Mouse (Mus musculus): Measurements from ENCODE around the gene Gpank1.

Gpank1 gene

DNA sequence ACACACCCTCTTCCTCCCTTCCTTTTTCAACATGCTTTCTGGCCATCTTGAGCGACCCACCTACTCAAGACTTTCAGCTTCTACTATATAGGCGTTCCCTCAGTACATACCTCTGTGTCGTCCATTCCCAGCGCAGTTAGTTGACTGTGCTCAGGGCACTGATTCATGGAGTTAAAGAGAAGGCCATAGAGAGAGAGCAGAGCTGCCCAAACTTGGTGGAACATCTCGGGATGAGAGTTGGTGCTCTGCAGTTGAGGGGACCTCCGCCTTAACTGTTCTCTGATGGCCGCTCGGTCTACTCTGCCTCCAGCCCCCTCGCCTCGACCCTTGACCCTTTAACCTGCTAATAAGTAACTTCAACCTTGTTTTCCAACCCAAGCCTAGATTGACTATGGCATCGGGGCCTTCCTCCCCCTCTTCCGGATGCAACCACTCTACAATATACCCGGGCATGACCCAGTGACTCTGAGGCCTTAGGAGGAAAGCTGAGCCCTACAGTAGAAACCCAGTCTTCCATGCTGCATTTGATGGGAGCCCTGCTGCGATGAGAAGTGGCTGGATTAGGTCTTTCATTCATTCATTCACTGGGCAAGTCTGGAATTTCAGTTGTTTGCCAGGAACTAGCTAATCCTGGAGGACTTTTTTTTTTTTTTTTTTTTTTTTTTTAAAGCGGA is 10.4 kb downstream of the Gpank1 start, which contains the start of gene Apom:
Apom (minus strand) TSS at position 551 of the 674 bp plus-strand sequence.
- no peak for DNase-seq (ENCODE audit: low spot score in 2 of 2)

DNA sequence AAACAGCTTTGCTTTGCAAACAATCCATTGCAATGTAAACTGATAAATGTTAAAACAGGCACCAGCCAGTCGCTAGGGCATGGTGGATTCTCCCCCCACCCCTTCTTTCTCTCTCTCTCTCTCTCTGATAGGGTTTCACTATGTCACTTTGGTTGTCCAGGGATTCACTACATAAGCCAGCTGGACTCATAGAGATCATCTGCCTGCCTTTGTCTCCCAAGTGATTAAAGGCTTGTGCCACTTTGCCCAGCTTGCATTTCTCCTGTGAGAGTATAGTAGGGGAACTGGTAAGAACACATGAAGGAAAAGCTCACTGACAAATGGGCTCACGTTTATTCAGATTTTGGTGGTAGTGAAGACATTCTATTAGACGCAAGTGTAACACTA is 10.9 kb downstream of the Gpank1 start:
- DNase-seq (ENCODE audit: low spot score in 2 of 2) = no peak

DNA sequence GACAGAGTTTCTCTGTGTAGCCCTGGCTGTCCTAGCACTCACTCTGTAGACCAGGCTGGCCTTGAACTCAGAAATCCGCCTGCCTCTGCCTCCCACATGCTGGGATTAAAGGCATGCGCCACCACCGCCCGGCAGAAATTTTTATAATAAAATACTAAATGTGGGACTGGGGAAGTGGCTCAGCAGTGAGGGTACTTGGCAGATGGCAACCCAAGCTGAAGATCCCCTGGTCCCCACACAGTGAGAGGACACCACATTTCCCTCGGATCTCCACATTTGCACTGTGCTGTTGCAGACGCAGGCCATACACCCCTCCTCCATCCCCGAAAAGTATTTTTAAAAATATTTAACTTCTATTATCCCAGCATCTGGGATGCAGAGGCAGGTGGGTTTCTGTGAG is 12.3 kb downstream of the Gpank1 start:
- DNase-seq (ENCODE audit: low spot score in 2 of 2) = no peak

DNA sequence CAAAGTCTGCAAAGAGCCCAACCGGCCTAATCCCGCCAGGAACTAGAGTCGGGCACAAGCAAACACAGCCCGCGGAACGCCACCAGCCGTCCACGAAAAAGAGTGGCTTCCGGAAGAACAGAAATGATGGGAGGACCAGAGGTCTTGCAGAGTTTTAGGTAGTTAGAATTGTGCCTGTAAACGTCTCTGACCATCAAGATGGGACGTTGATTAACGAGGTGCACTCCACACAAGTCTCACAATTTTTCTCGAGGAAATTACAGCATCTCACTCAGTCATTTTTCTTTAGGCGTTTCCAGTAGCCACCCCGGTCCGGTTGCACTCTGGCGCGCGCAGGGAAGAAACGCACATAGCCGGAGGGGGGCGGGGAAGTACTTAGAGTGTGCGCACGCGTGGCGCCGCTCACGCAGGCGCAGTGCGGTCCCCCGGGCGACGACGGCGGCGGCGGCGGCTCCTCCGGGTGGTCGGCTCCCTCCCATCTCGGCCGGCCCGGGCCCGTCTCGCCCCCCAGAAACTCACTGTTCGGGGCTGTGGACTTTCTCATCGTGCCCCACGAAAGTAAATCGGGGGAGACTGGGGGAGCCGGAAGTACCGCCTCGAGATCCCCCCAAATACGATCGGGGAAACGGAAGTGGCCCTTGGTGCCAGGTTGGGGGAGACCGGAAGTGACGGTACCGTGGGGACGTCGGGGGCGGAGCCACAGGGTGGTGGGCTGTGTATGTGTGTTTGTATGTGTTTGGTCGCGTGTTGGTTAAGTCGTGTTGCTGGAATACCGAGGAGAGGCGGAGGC is 13.7 kb downstream of the Gpank1 start, which contains the start of gene Bag6:
Bag6 (plus strand) TSS at position 378 of the 790 bp plus-strand sequence.
- DNase-seq (ENCODE audit: low spot score in 2 of 2) = peak; percentile 91 to 94

DNA sequence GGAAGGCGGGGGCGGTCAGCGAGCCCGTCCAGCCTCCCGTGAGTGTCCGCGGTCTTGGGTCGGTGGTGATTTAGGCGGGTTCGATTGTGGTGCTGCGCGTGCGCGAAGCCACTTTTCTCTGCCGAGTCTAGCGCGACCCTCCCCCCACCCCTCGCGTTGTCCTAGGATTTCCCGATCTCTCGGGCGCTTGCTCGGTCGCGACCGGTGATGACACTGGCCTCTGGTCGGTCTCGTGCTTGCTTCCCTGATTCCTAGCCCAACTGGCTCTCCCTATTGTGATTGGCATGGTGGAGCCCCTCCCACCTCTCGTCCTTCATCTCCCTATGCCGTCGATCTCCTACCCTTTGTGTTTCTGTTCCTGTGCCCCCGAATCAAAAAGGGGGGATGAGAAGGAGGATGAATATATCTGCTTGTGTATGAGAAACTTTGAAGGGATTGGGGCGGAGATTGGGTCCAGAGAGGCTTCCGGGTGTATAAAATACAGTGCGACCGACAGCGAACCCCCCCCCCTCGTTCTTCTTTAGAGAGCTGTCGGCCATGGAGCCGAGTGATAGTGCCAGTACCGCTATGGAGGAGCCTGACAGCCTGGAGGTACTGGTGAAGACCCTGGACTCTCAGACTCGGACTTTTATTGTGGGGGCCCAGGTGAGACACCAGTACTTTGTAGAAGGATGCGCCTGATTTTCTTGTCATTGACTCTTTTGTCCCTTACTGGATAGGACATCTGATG is 14.5 kb downstream of the Gpank1 start:
- DNase-seq (ENCODE audit: low spot score in 2 of 2) = no peak

DNA sequence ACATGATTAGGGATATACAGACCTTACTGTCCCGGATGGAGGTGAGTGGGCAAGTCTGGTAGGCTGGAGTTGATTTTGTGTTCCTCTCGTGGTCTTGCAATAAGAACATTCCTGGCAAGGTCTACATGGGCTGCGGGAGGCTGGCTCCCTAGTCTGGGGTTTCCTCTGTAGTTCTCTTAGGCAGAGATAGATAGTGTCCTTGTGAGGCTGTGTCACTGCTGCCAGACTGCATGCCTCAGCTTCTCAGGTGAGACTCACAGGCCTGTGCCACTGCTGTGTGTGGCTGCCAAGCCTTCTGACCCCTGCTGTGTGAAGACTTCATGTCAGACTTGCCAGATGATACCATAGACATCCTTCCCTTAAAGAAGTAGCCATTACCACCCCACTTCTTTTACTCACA is 18.0 kb downstream of the Gpank1 start:
- no peak for DNase-seq (ENCODE audit: low spot score in 2 of 2)

DNA sequence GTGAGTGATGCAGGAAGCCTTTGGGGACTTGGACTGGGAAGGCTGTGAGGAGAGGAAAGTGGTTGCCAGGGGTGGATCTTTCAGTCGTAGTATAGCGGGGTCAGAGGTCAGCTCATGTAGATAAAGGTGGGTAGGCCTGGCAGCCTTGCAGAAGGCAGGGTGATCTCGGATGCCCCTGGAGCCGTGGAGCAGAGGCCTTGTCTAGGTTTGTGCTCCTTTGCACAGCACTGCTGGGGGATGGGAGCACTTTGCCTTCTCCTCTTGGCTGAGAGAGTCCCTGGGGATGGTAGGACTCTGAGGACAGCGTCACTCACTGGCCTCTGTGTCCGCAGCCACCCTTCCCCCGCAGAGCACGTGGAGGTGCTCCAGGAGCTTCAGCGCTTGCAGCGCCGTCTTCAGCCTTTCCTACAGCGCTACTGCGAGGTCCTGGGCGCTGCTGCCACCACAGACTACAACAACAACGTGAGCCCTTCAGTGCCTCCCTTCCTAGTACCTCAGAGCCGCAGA is 19.3 kb downstream of the Gpank1 start:
- DNase-seq (ENCODE audit: low spot score in 2 of 2) = no peak

DNA sequence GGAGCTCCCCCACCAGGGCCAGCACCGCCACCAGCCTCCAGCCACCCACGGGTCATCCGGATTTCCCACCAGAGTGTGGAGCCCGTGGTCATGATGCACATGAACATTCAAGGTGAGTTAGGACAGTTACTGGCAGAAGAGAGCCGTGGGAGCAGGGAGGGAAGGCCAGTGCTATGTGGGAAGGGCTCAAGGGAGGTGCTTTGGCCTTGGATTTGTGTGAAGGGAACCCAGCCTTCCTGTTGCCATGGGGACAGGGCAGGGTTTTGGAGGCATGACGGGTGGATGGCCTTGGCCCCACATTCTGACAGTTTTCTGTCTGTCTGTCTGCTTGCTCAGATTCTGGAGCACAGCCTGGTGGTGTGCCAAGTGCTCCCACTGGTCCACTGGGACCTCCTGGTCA is 20.7 kb downstream of the Gpank1 start:
- no peak for DNase-seq (ENCODE audit: low spot score in 2 of 2)

DNA sequence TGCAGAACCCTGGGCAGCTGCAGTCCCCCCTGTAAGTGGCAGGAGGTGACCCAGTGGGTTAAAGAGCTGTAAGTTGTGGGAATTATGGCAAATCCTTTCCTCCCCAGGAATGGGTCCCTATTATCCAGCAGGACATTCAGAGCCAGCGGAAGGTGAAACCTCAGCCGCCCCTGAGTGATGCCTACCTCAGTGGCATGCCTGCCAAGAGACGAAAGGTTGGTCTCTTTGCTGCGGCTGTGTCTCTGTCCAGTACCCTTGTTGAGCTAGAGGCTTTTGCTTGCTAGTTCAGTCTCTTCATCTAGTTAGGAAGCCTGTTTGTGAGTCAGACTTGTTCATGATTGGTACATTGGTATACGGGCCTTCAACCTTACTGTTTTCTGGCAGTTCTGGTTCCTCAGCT is 24.9 kb downstream of the Gpank1 start:
- DNase-seq (ENCODE audit: low spot score in 2 of 2) = no peak

DNA sequence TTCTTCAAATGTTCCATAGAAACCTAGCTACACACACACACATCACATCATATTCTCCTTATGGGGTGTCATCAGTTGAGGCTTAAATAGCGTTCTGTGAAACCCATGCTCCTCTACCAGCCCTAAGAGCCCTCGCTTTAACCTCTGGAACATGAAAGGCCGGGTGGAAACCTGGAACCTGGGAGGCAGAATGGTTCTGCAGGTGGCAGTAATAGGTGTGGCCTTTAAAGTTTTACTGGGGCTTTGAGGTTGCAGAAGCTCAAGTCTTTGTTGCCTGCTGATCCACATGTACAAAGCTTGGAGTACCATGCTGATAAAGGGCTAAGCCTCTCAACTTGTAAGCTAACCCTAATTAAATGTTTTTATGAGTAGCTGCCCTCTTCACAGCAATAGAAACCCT is 26.1 kb downstream of the Gpank1 start:
- DNase-seq (ENCODE audit: low spot score in 2 of 2) = no peak

DNA sequence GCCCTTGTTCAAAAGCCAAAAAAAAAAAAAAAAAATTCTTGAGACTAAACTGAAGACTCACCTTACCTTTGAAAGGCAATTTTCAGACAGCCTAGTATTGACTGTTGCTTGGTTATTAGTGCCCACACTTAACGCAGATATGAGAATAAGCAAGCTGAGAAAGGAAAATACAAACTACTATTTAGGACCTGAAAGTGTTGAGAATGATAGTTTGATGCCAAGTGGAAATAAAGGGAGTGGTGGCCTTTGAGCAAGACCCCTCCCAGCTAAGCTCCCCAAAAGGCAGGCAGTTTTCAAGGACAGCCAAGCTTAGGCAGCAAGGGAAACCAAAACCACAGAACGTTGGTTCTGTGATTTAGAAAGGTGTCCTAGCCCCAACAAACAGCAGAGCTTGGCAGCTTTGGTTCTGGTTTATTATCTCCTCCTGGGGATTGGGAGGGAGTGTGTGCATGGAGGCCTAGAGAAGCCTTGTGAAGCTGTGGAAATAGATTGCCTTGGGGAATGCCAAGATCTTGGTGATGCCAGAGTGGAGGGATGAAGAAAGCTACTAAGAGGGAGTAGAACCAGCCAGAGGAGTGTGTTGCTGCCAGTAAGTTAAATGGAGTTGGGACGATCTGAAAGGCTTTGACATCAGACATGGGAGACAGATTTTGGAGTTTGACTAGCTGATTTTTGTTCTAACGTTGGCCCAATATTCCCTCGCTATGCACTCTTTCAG is 26.8 kb downstream of the Gpank1 start:
- DNase-seq (ENCODE audit: low spot score in 2 of 2) = no peak

DNA sequence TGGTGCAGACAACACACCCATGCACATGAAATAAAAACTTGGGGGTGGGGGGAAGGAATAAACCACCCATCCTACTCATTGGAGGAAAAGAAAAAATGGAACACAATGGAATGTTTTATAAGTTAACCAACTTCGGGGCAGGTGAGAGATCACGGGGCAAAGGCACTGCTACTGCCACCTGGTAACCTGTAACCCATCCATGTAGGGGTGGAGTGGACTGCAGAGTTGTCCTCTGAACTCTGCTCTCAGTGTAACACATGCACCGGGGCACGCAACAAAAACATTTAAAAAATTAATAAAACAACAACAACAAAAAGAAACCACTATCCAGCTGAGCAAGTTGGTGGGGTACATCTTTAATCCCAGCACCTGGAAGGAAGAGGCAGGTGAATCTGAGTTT is 30.9 kb downstream of the Gpank1 start:
- no peak for DNase-seq (ENCODE audit: low spot score in 2 of 2)

DNA sequence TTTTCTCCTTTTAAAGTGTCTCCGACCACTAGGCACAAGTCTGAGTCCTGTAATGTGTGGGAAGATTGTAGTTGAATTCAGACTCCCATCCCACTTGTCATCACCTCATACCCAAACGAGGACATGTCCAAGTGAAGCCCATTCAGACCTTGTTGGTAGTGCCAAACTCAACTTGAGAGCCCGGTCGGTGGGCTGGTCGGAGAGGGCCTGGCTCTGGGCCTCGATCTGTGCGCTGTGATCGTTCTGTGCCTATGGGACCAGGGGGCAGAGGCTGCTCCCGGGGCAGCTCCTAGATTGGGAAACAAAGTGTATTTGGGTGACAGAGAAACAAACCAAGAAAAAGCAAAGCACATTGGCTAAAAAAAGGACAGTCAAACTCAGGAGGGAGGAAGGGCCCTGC is 31.8 kb downstream of the Gpank1 start:
- no peak for DNase-seq (ENCODE audit: low spot score in 2 of 2)

DNA sequence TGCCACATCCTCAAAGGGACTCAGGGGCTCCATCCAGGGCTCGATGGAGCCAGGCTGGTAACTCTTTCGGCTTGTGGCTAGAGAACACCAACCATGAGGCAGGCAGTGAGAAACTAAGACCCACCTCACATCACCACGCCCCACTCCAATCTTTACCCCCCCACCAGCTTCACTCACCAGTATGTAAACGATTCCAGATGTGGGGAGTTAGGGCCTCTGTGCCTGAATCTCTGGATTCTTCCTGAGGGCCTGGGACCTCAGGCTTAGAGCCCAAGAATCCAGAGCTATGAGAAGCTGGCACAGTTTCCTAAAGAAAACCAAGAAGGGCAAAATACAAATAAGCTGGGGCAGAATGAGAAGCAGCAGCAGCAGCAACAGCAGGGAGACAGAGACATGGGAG is 32.7 kb downstream of the Gpank1 start:
- DNase-seq (ENCODE audit: low spot score in 2 of 2) = no peak

DNA sequence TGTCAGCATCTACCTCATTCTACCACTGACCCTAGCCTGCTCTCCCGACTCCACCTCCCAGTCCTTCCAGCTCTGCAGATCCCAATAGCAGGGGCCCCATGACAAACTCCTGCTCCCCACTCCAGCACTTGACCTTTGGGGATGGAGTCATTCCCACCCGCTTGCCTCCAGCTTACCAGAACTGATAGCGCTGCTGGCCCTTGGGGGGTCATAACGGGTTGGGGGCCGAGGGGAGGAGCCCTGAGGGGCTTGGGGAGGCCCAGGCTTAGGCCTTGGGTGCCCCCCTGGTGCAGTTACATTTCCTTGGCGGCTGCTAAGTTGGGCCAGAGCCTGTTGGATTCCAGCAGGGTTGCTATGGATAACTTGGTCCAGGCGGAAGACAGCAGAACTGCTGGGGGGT is 33.4 kb downstream of the Gpank1 start:
- no peak for DNase-seq (ENCODE audit: low spot score in 2 of 2)

DNA sequence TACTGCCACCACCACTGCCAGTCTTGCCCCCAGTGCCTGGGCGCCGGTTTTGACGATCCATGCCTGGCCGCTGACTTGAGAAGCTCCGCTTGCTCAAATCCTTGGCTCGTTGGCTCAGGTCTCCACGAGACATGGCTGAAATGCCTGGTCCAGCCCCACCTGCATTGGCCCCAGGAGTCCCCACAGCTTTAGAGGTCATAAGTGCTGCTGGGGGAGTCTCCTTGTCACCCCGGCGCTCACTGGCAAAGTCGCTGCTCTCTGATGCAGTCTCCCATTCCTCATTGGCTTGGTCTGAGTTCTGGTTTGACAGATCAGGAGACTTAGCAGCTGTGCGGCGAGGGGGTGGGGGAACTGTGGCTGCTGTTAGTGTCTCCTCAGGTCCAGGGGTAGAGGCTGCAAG is 34.2 kb downstream of the Gpank1 start:
- no peak for DNase-seq (ENCODE audit: low spot score in 2 of 2)

DNA sequence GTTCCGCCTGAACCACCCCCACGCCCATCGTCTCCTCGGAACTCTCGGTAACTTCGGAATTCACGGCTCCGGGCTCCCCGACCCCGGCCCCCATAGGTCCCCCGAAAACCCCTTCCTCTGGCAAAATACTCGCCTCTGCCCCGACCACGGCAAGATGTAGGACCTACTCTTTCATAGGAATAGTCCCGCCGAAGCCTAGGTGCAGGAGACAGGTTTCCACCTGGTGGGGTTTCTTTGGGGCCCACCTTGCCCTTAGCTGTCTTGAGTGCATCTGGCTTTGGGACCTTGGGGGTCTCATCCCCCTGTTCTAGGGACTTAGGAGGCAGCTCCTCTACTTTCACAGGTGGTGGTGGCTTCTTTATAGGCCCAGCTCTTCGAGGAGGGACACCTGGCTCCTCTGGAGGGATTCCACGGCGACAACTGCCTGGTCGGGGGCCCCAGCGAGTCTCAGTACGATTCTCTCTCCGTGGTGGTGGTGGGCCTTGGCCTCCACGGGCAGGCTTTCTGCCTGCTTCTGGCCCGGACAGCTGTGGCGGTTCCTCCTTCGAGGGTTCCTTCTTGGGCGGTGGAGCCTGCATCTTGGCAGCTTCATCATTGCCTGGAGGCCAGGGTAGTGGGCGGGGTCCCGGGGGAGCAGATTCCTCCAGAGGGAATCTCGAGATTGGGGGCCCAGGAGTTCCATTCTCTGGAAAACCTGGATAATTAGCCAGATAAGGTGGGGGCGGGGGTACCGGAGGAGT is 35.4 kb downstream of the Gpank1 start:
- DNase-seq (ENCODE audit: low spot score in 2 of 2) = no peak

DNA sequence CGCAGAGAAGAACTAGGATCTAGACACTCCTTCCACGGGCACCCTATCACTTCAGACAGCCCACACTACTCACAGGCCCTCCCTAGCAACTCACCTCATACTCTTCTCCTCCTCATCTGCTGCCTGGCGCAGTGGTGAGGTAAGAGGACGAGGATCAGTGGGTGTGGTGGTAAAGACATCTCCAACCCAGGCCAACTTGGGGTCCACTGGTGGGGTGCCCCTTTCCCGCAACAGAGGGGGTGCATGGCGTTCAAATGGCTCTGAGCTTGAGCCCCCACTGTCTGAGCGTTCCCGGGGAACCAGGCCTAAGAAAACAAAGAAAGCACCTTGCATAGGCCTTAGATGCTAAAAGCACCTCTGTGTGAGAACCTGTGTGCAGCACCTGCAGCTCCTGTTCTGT is 36.0 kb downstream of the Gpank1 start:
- DNase-seq (ENCODE audit: low spot score in 2 of 2) = no peak

DNA sequence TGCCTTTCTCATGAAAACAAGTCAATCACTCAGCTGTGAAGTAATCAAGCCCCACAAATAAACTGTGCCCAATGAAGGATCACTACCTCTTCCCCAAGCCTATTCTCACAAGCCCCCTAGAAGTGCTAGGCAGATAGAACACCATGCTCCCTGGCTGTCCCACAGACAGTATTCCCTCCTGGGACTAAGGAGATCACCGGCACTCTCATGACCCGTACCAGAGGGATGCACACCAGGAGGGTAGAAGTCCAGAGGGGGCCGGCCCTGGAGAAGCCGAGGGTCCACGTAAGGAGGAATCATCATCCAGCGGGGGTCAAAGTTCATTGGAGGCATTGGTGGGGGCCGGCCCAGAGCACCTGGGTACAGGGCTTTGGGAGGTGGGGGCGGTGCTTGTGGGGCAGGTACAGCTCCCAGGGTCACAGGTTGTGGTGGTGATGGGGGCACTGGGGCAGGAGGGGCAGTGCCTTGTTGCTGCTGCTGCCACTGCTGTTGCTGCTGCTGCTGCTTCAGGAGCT is 36.5 kb downstream of the Gpank1 start:
- no peak for DNase-seq (ENCODE audit: low spot score in 2 of 2)

DNA sequence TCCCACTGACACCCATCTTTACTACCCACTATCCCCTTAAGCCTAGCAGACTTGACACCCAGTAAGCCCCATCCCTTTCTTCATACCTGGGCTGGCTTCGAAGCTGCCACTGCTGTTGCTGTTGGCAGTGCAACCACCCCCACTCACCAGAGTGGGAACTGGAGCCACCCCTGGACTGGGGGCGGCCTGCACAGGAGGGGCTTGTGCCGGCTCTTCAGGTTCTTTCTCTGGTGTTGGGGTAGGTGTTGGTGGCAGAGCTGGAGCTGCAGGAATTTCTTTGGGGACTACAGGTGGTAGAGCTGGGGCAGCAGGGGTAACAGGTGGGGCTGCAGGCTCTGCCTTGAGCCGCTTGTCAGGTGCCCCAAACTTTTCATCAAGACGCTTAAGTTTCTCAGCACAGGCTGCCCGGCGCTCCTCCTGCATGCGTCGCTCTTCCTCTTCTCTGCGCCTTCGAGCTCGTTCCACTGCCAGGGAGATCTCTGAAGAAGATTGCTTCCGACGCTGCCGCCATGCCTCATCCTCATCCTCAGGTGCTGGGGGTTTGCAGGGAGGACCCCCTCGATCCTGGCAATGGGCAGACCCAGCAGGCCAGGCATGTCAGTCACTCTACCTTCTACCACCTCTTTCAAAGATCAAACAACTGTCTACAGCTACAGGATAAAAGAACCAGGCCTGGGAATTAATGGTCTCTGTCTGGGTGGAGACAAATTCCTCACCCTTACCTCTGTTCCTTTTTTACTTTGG is 37.8 kb downstream of the Gpank1 start:
- no peak for DNase-seq (ENCODE audit: low spot score in 2 of 2)
